Comparison of ENCODE assay signal across 8 mouse cellular contexts in the genomic region with DNA sequence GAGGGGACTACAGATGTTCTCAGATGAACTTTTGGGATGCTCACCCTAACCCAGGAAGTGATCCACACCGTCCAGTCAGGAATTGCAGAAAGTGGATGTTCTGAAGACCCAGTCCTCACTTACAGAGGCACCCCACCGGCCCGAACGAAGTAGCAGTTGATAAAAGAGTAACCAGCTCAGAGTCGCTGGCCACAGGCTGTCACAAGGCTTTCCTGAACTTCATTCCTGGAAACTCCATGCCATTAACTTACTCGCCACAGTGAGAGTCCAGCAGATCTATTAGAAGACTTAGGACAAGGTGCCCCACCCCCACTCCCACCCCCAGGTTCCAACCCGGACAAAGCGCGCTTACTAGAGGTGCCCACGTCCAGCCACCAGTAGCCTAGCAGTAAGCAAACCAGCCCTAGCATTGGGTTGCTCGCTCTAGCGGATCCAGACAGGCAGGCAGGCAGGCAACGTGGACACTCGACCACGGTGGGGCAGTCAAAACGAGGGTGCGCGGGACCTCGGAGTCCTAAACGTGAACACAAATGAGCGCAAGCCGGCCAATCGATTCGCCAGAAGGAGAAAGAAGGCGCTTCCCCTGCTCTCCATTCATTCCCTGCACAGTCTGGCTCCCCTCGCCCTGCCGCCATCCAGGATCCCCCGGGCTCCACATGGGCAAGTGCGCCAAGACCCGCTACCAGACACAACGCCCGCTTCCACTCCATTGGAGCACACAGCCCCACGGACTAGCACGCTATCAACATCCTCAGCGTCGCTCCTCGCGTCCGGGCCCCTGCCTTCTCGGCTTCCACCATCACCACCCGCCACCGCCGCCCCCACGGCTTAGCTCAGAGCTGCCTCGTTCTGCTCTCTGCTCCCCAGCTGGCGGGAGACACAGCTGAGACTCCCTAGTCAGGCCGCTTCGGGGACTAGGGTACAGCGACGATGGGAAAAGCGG. TPM values are rescaled to one million over a fixed set of nuclear protein-coding genes. Genes with fewer than 3 reads are reported as not detected.
DNase-seq lines count a peak whose midpoint lies in the region; ATAC-seq and TF ChIP-seq lines count a peak whose summit lies in the region.

No protein-coding gene starts in this region.

- peak overlapping the region; percentile 58 for H3K9ac ChIP-seq in embryonic facial prominence, embryonic 15.5 days
- H3K9ac ChIP-seq in kidney, embryonic 14.5 days (ENCODE audit: low read depth, low read length), result peak overlapping the region; percentile 79
- peak overlapping the region; percentile 91 for H3K9ac ChIP-seq in liver, adult 2 months (ENCODE audit: low read depth, low read length)

- H3K4me3 ChIP-seq in bone marrow, adult 2 months (replicated peaks; ENCODE audit: control insufficient read depth, low read depth, low read length), result peak overlapping the region; percentile 91
- H3K4me3 ChIP-seq in embryonic facial prominence, embryonic 15.5 days (replicated peaks), result peak overlapping the region; percentile 75
- peak overlapping the region; percentile 82 for H3K4me3 ChIP-seq in heart, embryonic 10.5 days
- peak overlapping the region; percentile 64 for H3K4me3 ChIP-seq in kidney, embryonic 14.5 days (ENCODE audit: low read length)
- H3K4me3 ChIP-seq in liver, adult 2 months (ENCODE audit: insufficient read depth, low read depth, low read length), result peak overlapping the region; percentile 85

- no peaks in the 10 kb centered on the region; the same call in 1 of the 2 replicates for H3K79me2 ChIP-seq in liver, adult 2 months (ENCODE audit: control insufficient read depth, insufficient read depth, low read length)

- no peaks in the 10 kb centered on the region for H3K27me3 ChIP-seq in embryonic facial prominence, embryonic 15.5 days
- H3K27me3 ChIP-seq in heart, embryonic 10.5 days (ENCODE audit: insufficient read depth, poor library complexity, severe bottlenecking), result peaks cover 27% of the 10 kb centered on the region
- no peaks in the 10 kb centered on the region for H3K27me3 ChIP-seq in kidney, embryonic 14.5 days (ENCODE audit: control insufficient read depth, insufficient read depth, low read length)
- 0 out of 2 replicates have a peak, but pooled peaks cover 4% of the 10 kb centered on the region for H3K27me3 ChIP-seq in liver, adult 2 months (ENCODE audit: control insufficient read depth, insufficient read depth, low read length)

- 1% methylated on average over 51 of the region's 51 CpGs for WGBS in bone marrow, adult 2 months
- WGBS in embryonic facial prominence, embryonic 15.5 days, result 2% methylated on average over 51 of the region's 51 CpGs
- WGBS in heart, embryonic 10.5 days, result under 1% methylated on average over 51 of the region's 51 CpGs
- 1% methylated on average over 49 of the region's 51 CpGs for WGBS in kidney, embryonic 14.5 days
- WGBS in liver, adult 2 months, result 2% methylated on average over 51 of the region's 51 CpGs

- H3K9me3 ChIP-seq in embryonic facial prominence, embryonic 15.5 days (replicated peaks), result no peaks in the 10 kb centered on the region
- H3K9me3 ChIP-seq in heart, embryonic 10.5 days, result no peaks in the 10 kb centered on the region
- H3K9me3 ChIP-seq in kidney, embryonic 14.5 days (ENCODE audit: control insufficient read depth, low read length), result no peaks in the 10 kb centered on the region

- peaks cover 10% of the 10 kb centered on the region; the same call in 1 of the 2 replicates for H3K4me1 ChIP-seq in bone marrow, adult 2 months (ENCODE audit: control insufficient read depth, insufficient read depth, low read length)
- peaks cover 53% of the 10 kb centered on the region for H3K4me1 ChIP-seq in embryonic facial prominence, embryonic 15.5 days
- H3K4me1 ChIP-seq in heart, embryonic 10.5 days, result peaks cover 34% of the 10 kb centered on the region
- peaks cover 14% of the 10 kb centered on the region; the same call in 1 of the 2 replicates for H3K4me1 ChIP-seq in kidney, embryonic 14.5 days (ENCODE audit: control insufficient read depth, insufficient read depth, low read length)
- H3K4me1 ChIP-seq in liver, adult 2 months (ENCODE audit: control insufficient read depth, insufficient read depth, low read length), result no peaks in the 10 kb centered on the region

- TF ChIP-seq POLR2A in bone marrow, adult 2 months (IDR thresholded peaks at IDR 0.05; ENCODE audit: borderline replicate concordance, control insufficient read depth, low read depth, low read length), result peak; percentile 27; the same call in 1 of the 2 replicates
- no peak for TF ChIP-seq POLR2A in liver, adult 2 months (IDR thresholded peaks at IDR 0.05; ENCODE audit: extremely low read depth, insufficient read depth, low read length)

- peak overlapping the region; percentile 98 for H3K27ac ChIP-seq in bone marrow, adult 2 months (ENCODE audit: control insufficient read depth, insufficient read depth, low read depth, low read length, poor library complexity)
- H3K27ac ChIP-seq in embryonic facial prominence, embryonic 15.5 days (replicated peaks), result peak overlapping the region; percentile 91
- peak overlapping the region; percentile 87 for H3K27ac ChIP-seq in heart, embryonic 10.5 days
- H3K27ac ChIP-seq in kidney, embryonic 14.5 days (ENCODE audit: low read depth, low read length), result peak overlapping the region; percentile 83; the same call in 1 of the 2 replicates
- H3K27ac ChIP-seq in liver, adult 2 months (replicated peaks; ENCODE audit: insufficient read depth, low read depth, low read length), result peak overlapping the region; percentile 89

- 0 out of 2 replicates have a peak, but pooled peaks have one; percentile 37 for ATAC-seq in embryonic facial prominence, embryonic 15.5 days (ENCODE audit: insufficient number of reproducible peaks, low FRiP score, low TSS enrichment, low read depth)
- ATAC-seq in kidney, embryonic 14.5 days (ENCODE audit: low FRiP score, low TSS enrichment), result peak; percentile 79
- peak; percentile 64 for ATAC-seq in monocyte, adult 5-6 weeks (replicated peaks; ENCODE audit: insufficient number of reproducible peaks, low FRiP score, low TSS enrichment, poor library complexity, severe bottlenecking)

- H3K36me3 ChIP-seq in embryonic facial prominence, embryonic 15.5 days, result no peaks in the 10 kb centered on the region
- H3K36me3 ChIP-seq in heart, embryonic 10.5 days, result no peaks in the 10 kb centered on the region
- no peaks in the 10 kb centered on the region for H3K36me3 ChIP-seq in kidney, embryonic 14.5 days (ENCODE audit: control insufficient read depth, insufficient read depth, low read length)
- H3K36me3 ChIP-seq in liver, adult 2 months (ENCODE audit: control insufficient read depth, insufficient read depth, low read length), result no peaks in the 10 kb centered on the region

- peak; percentile 61 for DNase-seq in A20 (ENCODE audit: low read depth, low spot score)
- peak; percentile 94 for DNase-seq in heart, embryonic 10.5 days (ENCODE audit: low spot score)
- DNase-seq in liver, adult 2 months (ENCODE audit: extremely low read depth, low read depth, low spot score), result no peak
- DNase-seq in spleen, postnatal 36 days (ENCODE audit: low spot score in 2 of 2), result peak; percentile 75 to 79

- peak overlapping the region; percentile 77 for H3K4me2 ChIP-seq in embryonic facial prominence, embryonic 15.5 days (replicated peaks)
- peak overlapping the region; percentile 92 for H3K4me2 ChIP-seq in kidney, embryonic 14.5 days (replicated peaks; ENCODE audit: low read depth, low read length)

- peak; percentile 65 for TF ChIP-seq CTCF in bone marrow, adult 2 months (IDR thresholded peaks at IDR 0.05; ENCODE audit: control insufficient read depth, insufficient read depth, low read length)
- TF ChIP-seq CTCF in liver, adult 2 months (IDR thresholded peaks at IDR 0.05; ENCODE audit: low read depth, low read length), result peak; percentile 43

RNA-seq across cellular contexts. Expression of a gene that starts 1.6 kb away (rescaled TPM):
- polyA plus RNA-seq in bone marrow, adult 2 months (2011; ENCODE audit: insufficient read depth, insufficient read length, low replicate concordance, missing spikeins), result 14.3 and 34.6 TPM in 2 replicates
- 24.1 and 25.6 TPM in 2 replicates for polyA plus RNA-seq in embryonic facial prominence, embryonic 15.5 days (2015; fragmentation: Nextera tagmentation; extraction: Ambion mirVana)
- polyA plus RNA-seq in heart, embryonic 10.5 days (2016; fragmentation: Nextera tagmentation; extraction: Ambion mirVana), result 3.3 and 7.6 TPM in 2 replicates
- 10.0 and 18.8 TPM in 2 replicates for polyA plus RNA-seq in kidney, embryonic 14.5 days (2014; fragmentation: Nextera tagmentation; extraction: Ambion mirVana)
- 6.5 and 10.4 TPM in 2 replicates for total RNA-seq in liver, adult 2 months (2014; rRNA removed)
- 3.0 and 4.3 TPM in 2 replicates for polyA plus RNA-seq in liver, adult 2 months (2012; rRNA removed)
- total RNA-seq in monocyte, adult 5-6 weeks (2017), result 15.5 to 25.4 TPM (median 23.5 TPM) in 3 replicates
